In the genomic region with DNA sequence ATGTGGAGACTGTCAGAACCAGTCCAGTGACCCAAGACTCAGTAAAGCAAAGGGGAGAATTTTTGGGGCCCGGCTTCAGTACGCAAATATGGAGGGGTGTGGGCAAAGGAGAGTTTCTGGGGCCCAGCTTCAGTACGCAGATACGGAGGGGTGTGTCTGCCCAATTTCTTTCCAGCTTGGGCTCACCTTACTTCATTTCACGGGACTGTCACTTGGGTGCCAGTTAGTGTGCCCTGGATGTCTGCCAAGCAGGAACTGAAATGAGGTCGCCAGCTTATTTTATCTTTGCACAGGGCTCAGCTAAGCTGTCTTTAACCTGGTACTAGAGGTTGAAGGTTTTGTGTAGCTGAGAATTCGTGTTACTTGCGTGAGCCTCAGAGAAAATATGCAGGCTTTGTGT, we compare ENCODE assay signal across 8 mouse cellular contexts.
DNase-seq lines count a peak whose midpoint lies in the region; TF ChIP-seq lines count a peak whose summit lies in the region.
"Had no signal": no experiment of that assay in that cellular context is flagged by ENCODE, and none has a peak within 500 bp of the region (broad histone marks: within the 10 kb centered on the region; RNA-seq: fewer than 3 reads in every experiment).

No protein-coding gene starts in this region.

- H3K4me3 ChIP-seq in layer of hippocampus, adult 2 months, result no peak overlapping the region
- H3K4me3 ChIP-seq: forebrain, embryonic 12.5 days had no signal

- intact Hi-C loops in heart, postnatal 14 days (cut with DNase I), result no loop called here

- peak; percentile 20 for DNase-seq in layer of hippocampus, adult 9-11 months
- DNase-seq in layer of hippocampus, adult 2 months (ENCODE audit: low spot score in 2 of 2), result no peak
- peak; percentile 84 for DNase-seq in gastrocnemius, adult 18-20 months (ENCODE audit: low spot score)
- peak; percentile 40 to 74 for DNase-seq in heart, postnatal 14 days
- peak; percentile 77 for DNase-seq in skeletal muscle tissue, adult 2 months (ENCODE audit: low read depth, low spot score)
- DNase-seq in Muller cell, postnatal 12 days (ENCODE audit: inconsistent ontology term), result no peak
- no peak for DNase-seq in layer of hippocampus, adult 8-10 months (ENCODE audit: low spot score in 2 of 2)

- H3K27ac ChIP-seq in layer of hippocampus, adult 2 months, result no peak overlapping the region
- H3K27ac ChIP-seq: forebrain, embryonic 12.5 days had no signal

- TF ChIP-seq CTCF in layer of hippocampus, adult 2 months (conservative IDR thresholded peaks at IDR 0.05), result no peak

Comparison
In these comparisons a context has a peak if more than half of its experiments do, and no peak if none do; other contexts are left out.
1. DNase-seq: peak in layer of hippocampus, adult 9-11 months (single experiment), gastrocnemius, adult 18-20 months (single experiment), heart, postnatal 14 days (2 of 2) and skeletal muscle tissue, adult 2 months (single experiment); none in layer of hippocampus, adult 2 months (0 of 2), Muller cell, postnatal 12 days (single experiment) and layer of hippocampus, adult 8-10 months (0 of 2).